Mouse (Mus musculus): ENCODE data around the gene Shisal1. TPM values are rescaled to one million over a fixed set of nuclear protein-coding genes. Genes with fewer than 3 reads are reported as not detected.

The Shisal1 gene
- polyA plus RNA-seq, 1 experiment = 13.5 TPM

- Histone ChIP-seq H3K4me3 (replicated peaks; ENCODE audit: insufficient read depth, low read depth, low read length) (no peak overlapping the region), H3K27me3 (ENCODE audit: control insufficient read depth, insufficient read depth, low read length) (no peaks in the 10 kb centered on the region; the same call in 1 of the 2 replicates), H3K27ac (ENCODE audit: insufficient read depth, low read length) (no peak overlapping the region), H3K4me1 (ENCODE audit: control insufficient read depth, insufficient read depth, low read length) (no peaks in the 10 kb centered on the region)
- 49% methylated on average over 13 of the region's 13 CpGs for WGBS
- no peak for DNase-seq
- TF ChIP-seq CTCF (IDR thresholded peaks at IDR 0.05; ENCODE audit: borderline replicate concordance, insufficient read depth, low read depth, low read length) (no peak), POLR2A (IDR thresholded peaks at IDR 0.05; ENCODE audit: borderline replicate concordance, insufficient read depth, low read length) (no peak)
These were observed 19.8 kb upstream of the Shisal1 start for GRCm38 (mm10) chr15:84466458-84467267.

DNA sequence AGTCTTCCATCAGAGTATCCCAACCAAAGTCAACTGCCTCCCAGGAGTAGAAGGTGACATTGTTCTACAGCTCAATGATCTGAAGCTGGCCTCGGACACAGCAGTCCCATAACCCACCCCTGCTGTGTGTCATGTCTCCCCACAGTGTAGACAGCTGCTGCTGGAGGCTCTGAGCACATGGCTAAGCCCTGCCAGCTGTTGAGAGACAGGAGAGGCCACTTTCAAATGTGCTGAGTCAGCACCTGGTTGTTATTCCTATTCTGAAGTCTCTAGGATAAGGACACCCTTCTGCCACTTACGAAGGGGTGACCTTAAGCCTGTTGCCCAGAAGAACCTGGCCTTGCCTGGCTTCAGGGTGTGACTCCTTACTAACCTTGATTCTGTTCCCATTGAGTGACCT is 14.5 kb upstream of the Shisal1 start:
- 63% methylated on average over 2 of the region's 2 CpGs for WGBS
- DNase-seq = no peak
- Histone ChIP-seq H3K4me1 (ENCODE audit: control insufficient read depth, insufficient read depth, low read length) (no peaks in the 10 kb centered on the region), H3K27me3 (ENCODE audit: control insufficient read depth, insufficient read depth, low read length) (no peaks in the 10 kb centered on the region; the same call in 1 of the 2 replicates), H3K27ac (ENCODE audit: insufficient read depth, low read length) (no peak overlapping the region), H3K4me3 (replicated peaks; ENCODE audit: insufficient read depth, low read depth, low read length) (no peak overlapping the region)
- TF ChIP-seq CTCF (IDR thresholded peaks at IDR 0.05; ENCODE audit: borderline replicate concordance, insufficient read depth, low read depth, low read length) = no peak
- TF ChIP-seq POLR2A (IDR thresholded peaks at IDR 0.05; ENCODE audit: borderline replicate concordance, insufficient read depth, low read length) = no peak

DNA sequence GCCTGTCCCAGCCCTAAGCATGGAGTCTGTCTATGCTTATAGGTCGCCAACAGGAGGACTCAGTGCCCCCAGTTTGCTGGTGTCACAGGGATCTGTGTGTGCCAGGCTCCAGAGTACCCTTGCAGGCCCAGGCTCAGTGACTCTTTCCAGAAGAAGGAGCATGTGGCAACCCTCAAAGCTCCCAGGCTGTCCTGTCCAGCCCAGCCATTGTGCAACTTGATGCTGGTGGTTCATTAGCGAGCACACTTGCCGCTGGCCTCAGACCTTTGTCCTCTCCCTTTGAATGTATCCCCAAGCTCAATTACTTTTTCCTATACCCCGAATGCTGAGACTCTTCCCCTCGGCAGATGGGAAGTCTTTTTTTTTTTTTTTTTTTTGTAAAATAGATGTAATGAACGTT is 12.1 kb upstream of the Shisal1 start:
- no peak for DNase-seq

GRCm38 (mm10) chr15:84455286-84455685 is 8.4 kb upstream of the Shisal1 start:
- WGBS = 94% methylated on average over 6 of the region's 6 CpGs
- Histone ChIP-seq H3K4me1 (ENCODE audit: control insufficient read depth, insufficient read depth, low read length) (peaks cover 7% of the 10 kb centered on the region), H3K4me3 (replicated peaks; ENCODE audit: insufficient read depth, low read depth, low read length) (no peak overlapping the region), H3K27me3 (ENCODE audit: control insufficient read depth, insufficient read depth, low read length) (no peaks in the 10 kb centered on the region), H3K27ac (ENCODE audit: insufficient read depth, low read length) (no peak overlapping the region)
- no peak for TF ChIP-seq CTCF (IDR thresholded peaks at IDR 0.05; ENCODE audit: borderline replicate concordance, insufficient read depth, low read depth, low read length)
- TF ChIP-seq POLR2A (IDR thresholded peaks at IDR 0.05; ENCODE audit: borderline replicate concordance, insufficient read depth, low read length) = no peak
- DNase-seq = no peak

More for the DNA sequence above, 12.1 kb upstream of the Shisal1 start:
- H3K4me1 ChIP-seq (ENCODE audit: control insufficient read depth, insufficient read depth, low read length) = no peaks in the 10 kb centered on the region
- no peak overlapping the region for H3K4me3 ChIP-seq (replicated peaks; ENCODE audit: insufficient read depth, low read depth, low read length)
- H3K27ac ChIP-seq (ENCODE audit: insufficient read depth, low read length) = no peak overlapping the region
- H3K27me3 ChIP-seq (ENCODE audit: control insufficient read depth, insufficient read depth, low read length) = no peaks in the 10 kb centered on the region
- WGBS = 76% methylated on average over 6 of the region's 6 CpGs
- TF ChIP-seq CTCF (IDR thresholded peaks at IDR 0.05; ENCODE audit: borderline replicate concordance, insufficient read depth, low read depth, low read length) = no peak
- no peak for TF ChIP-seq POLR2A (IDR thresholded peaks at IDR 0.05; ENCODE audit: borderline replicate concordance, insufficient read depth, low read length)

- H3K27me3 ChIP-seq (ENCODE audit: control insufficient read depth, insufficient read depth, low read length) = no peaks in the 10 kb centered on the region
- no peak for TF ChIP-seq CTCF (IDR thresholded peaks at IDR 0.05; ENCODE audit: borderline replicate concordance, insufficient read depth, low read depth, low read length)
- TF ChIP-seq POLR2A (IDR thresholded peaks at IDR 0.05; ENCODE audit: borderline replicate concordance, insufficient read depth, low read length) = no peak
- no peak overlapping the region for H3K4me3 ChIP-seq (replicated peaks; ENCODE audit: insufficient read depth, low read depth, low read length)
- DNase-seq = no peak
- 91% methylated on average over 2 of the region's 2 CpGs for WGBS
- H3K27ac ChIP-seq (ENCODE audit: insufficient read depth, low read length) = no peak overlapping the region
- H3K4me1 ChIP-seq (ENCODE audit: control insufficient read depth, insufficient read depth, low read length) = peaks cover 9% of the 10 kb centered on the region
These were observed 6.2 kb upstream of the Shisal1 start for GRCm38 (mm10) chr15:84453091-84453490.

DNA sequence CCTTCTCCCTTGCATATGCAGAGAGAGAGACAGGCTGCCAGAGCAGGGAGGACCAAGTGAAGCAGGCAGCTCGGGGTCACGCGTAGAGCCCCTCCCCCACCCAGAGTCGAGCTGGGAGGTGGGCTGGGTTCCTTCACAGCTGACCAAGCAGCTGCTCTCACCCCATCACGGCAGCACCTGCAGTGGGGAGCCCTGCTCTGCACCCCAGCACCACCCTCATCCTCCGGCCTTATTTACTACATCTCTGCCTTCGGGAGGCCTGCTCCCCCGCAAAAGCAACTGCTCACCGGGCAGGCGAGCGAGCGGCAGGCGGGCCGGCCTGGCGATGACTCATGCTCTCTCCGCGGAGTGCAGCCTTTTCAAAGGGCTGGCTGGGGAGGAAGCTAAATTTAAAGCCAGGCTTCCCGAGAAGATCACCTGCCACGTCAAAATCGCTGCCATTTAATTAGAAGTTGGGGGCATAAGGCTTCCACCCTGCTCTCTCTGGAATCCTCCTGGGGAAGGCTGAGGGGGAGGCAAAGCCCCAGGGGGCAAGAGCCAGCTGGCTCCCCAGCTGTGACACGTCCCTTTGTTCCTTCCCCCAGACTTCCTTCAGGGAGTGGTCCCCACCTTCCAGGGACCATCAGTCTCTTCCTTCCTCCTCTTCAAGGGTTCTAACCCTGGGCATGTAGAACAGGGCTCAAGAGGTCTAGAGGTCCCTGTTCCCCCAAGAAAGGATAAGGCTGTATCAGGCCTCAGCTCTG is 3.7 kb upstream of the Shisal1 start:
- no peak overlapping the region for H3K27ac ChIP-seq (ENCODE audit: insufficient read depth, low read length)
- peaks cover 9% of the 10 kb centered on the region for H3K4me1 ChIP-seq (ENCODE audit: control insufficient read depth, insufficient read depth, low read length)
- peaks cover 2% of the 10 kb centered on the region; the same call in 1 of the 2 replicates for H3K27me3 ChIP-seq (ENCODE audit: control insufficient read depth, insufficient read depth, low read length)
- H3K4me3 ChIP-seq (replicated peaks; ENCODE audit: insufficient read depth, low read depth, low read length) = no peak overlapping the region
- WGBS = 4% methylated on average over 21 of the region's 21 CpGs
- peak; percentile 71 to 81 for DNase-seq
- TF ChIP-seq POLR2A (IDR thresholded peaks at IDR 0.05; ENCODE audit: borderline replicate concordance, insufficient read depth, low read length) = no peak
- TF ChIP-seq CTCF (IDR thresholded peaks at IDR 0.05; ENCODE audit: borderline replicate concordance, insufficient read depth, low read depth, low read length) = no peak

DNA sequence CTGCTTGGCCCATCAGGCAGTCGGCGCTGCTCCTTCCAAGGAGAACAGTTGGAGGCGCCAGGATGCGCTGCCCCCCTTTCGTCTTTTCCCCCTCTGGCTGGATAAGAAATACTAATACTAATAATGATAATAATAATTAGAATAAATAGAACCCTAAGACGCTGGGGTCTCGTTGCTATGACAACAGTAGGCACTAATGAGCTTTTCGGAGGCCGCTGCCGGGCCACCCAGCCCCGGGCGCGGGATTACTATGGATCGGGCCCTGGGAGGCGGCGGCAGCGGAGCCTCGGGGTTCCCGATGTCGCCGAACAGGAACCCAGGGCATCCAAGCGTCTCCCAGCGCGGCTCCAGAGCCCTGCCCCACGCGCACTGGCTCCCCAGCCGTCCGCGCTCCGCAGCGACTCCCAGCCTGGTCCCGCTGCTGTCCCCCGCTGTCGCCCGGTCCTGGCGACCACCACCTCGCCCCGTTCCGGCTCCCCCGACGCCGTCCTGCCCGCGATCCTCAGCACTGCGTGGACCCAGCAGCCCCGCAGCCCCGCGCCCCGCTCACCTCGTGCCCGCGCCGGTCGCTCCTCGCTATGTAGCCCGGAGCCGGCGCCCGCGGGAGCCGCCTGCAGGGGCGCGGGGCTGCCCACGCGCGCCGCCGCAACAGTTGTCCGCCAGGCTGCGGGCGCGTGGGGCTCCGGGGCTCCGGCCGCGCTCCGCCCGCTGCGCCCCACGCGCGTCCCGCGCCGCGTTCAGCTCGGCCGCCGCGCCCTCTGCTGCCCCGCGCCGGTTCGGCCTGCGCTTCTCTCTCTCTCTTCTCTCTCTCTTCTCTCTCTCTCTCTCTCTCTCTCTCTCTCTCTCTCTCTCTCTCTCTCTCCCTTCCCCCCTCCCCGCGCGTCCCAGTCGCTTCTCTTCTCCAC is 833 bp downstream of the Shisal1 start:
- Histone ChIP-seq H3K4me1 (ENCODE audit: control insufficient read depth, insufficient read depth, low read length) (peaks cover 7% of the 10 kb centered on the region), H3K27ac (ENCODE audit: insufficient read depth, low read length) (no peak overlapping the region), H3K4me3 (replicated peaks; ENCODE audit: insufficient read depth, low read depth, low read length) (peak overlapping the region; percentile 28), H3K27me3 (ENCODE audit: control insufficient read depth, insufficient read depth, low read length) (peaks cover 2% of the 10 kb centered on the region; the same call in 1 of the 2 replicates)
- TF ChIP-seq CTCF (IDR thresholded peaks at IDR 0.05; ENCODE audit: borderline replicate concordance, insufficient read depth, low read depth, low read length) (no peak), POLR2A (IDR thresholded peaks at IDR 0.05; ENCODE audit: borderline replicate concordance, insufficient read depth, low read length) (no peak)
- no peak for DNase-seq
- WGBS = 5% methylated on average over 99 of the region's 99 CpGs

Measured in cerebellum, adult 2 months (tissue).